Mouse (Mus musculus): Measurements from ENCODE around the gene Unc93a.
"Not testable (repeated sequence)": the region's sequence is repeated elsewhere in the genome, so short reads cannot be mapped to it uniquely, and the experiment has no call there.

- TF ChIP-seq CTCF (conservative IDR thresholded peaks at IDR 0.05 in 1 of 2, IDR thresholded peaks at IDR 0.05 in 1 of 2; ENCODE audit: low read depth in 2 of 2, low read length in 2 of 2); POLR2A (IDR thresholded peaks at IDR 0.05; ENCODE audit: low read depth, low read length); ZC3H11A (IDR thresholded peaks at IDR 0.05; ENCODE audit: low read depth, low read length): not testable (repeated sequence)
Measured at GRCm38 (mm10) chr17:13179021-13179420, 47.4 kb upstream of the Unc93a start.
